Mouse (Mus musculus) T-cell, adult 2 months (primary cell): ENCODE results near the gene Agxt2.

Experiments
- DNase-seq: peaks from one replicate; pipeline ENCODE4 v3.0.0; 2022; ENCODE audit warnings: low spot score

The Agxt2 gene

DNA sequence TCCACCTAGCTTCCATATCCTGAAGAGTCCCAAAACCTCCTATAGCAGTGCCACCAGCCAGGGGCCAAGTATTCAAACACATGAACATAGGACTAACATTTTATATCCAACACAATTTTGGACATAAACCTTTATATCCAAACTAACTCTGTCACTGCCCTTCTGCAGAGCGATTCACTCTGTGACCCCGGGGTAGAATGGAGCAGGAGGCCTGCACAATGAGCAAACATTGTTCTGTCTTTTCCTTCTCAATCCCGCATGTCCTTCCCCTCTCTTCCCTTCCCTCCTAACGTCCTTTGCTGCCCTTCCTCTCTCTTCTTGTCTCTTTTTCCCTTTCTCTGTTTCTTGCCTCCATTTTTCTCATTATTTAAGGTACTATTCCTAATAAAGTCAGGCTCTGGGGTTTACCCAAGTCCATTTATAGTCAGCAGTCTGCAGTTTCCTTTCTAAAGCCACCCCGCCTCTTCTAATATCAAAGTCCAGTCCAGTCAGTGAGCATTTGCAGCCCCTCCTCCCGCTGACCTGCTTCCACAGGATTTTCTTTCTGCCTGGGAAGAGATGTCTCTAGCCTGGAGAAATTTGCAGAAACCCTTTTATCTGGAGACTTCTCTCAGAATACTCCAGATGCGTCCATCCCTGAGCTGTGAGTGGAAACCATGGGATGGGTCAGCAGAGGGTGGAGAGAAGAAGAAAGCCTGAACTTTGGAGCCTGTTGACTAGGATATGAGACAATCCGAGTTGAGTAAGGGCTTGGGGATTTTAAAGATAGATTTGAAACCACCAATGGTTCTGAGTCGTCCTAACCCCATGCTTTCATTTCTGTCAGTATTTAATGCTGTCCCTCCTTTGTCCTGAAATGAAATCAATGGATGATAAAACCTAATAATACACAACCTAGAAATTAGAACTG lies at the start of gene Agxt2:
TSS of gene Agxt2 (plus strand) at position 494 of the 910 bp plus-strand sequence.
- DNase-seq: no peak

DNA sequence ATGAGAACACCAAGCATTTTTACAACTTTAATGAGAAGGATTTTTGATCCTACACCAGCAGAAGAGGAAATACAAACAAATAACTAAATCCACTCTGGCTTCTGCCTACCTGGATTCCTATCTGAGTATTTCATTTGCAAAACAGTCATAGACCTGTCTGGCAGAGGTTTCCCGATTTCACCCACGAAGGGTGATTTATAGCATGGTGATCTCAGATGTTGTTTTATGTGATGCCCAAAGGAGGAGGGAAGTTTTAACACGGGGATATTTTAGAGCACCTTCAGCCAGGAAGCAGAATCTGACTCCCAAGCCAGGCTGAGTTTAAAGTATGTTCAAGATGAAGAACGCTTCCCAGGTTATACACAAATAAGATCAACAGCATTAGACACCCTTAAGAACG lies 46.5 kb upstream of the Agxt2 start:
- no peak for DNase-seq

DNA sequence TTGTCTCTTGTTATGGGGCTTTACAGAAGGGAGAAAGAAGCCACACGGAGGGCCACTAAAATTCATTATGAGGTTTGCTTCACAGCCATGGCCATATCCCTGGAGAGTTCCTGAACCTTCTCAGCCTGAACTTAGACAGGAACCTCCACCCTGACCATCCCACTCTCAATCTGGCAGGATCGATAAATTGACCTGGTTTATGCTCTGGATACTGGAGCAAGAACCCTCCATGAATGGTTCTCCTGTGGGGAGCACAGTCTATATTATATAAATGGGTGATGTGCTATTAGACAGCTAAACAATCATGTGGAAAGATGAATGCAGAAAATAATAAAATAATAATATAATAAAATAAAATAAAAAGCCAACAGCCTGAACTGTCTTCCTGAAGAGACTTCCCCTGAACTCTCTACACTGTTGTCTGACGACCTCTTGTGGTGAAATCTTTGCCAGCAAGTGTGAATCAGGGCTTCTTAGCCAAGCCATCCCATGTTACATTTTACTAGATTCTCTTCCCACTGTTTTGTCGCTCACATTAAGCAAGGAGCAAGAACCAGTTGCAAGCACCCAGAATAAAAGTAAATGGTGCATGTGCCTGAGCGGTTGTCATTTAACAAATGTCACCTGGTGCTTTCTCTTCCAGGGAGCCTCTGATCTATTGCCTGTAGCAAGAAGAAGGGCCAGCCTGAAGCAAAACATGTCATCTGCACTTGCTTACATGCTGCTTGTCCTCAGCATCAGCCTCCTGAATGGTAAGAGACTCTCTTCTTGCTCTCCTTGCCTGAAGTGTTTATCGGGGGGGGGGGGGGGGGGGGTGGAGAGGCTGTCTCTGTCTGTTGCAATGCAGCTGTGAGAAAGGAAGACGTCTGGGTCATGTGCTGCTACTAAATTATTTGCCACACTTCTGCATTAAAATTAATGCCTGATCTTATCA lies 44.5 kb upstream of the Agxt2 start:
- peak; percentile 9 for DNase-seq

DNA sequence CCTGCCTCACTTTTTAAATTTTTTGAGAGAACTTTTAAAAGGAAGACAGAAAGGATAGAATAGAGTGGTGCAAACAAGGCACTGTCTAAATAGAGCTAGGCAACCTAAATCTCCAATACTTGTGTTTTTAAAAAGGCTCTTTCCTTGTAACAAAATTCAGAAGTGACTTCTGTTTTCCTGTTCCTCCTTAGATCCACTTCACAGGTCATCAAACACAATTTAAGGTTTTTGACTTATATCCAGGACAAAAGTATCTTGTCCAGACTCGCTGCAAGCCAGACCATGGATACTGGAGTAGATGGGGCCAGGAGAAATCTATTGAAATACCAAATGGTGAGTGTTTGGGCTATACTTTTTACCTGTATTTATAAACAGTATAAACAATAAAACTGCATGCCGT lies 33.3 kb upstream of the Agxt2 start, which contains the start of gene Gm21973:
TSS of gene Gm21973 (plus strand) at position 301 of the 400 bp plus-strand sequence.
- DNase-seq: no peak

DNA sequence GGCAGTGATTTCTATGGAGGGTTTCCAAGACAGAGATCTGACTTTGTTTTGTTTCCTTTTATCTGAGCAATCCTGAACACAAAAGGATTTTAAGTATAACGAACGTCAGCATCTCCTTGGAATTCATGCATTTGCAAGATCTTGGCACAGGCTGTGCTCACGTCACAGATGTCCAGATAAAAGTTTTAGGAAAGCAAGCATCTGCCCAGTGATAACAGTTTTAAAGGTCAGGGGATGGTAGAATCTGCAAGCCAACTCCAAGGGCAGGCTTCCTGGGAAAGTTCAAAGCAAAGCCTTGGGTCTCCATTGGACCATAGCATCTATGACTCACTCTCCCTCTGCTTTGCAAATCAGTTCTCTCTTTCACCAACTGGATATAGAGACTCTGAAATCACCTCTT lies 27.7 kb upstream of the Agxt2 start:
- no peak for DNase-seq

DNA sequence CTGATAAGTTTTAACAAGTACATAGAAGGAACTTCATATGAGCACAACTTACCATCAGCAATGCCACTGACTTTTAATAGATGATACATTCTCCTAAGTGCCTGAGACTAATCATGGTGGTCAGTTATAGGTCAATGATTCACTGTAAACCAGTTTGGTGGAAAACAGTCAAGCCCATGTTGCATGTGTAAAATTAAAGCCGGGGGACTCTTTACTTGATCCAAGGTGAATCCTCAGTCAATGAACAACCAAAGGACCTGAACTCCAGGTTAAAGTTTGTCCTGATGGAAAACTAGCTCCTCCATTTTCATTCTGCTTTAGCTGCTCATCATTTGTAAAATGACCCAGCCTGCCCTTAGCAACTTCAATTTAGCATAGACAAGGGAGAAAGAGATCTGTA lies 25.8 kb upstream of the Agxt2 start:
- no peak for DNase-seq

DNA sequence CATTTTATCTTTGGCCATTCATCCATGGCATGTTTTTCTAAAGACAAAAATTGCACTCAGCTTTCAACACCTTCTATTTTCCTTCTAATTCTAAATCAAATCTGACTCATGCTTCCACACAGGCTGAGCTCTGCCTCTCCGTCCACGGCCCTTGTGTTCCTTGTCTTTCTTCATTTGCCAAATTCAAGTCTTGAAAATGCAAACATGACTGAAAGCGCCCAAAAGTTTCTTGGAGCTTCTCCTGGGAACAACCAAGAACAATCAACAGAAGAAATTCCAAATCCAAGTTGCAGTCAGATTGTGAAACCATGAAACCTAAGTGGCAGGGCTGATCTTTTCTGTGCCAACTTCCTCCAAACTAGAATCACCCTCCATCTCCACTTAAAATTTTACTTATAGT lies 19.7 kb upstream of the Agxt2 start:
- DNase-seq: no peak

DNA sequence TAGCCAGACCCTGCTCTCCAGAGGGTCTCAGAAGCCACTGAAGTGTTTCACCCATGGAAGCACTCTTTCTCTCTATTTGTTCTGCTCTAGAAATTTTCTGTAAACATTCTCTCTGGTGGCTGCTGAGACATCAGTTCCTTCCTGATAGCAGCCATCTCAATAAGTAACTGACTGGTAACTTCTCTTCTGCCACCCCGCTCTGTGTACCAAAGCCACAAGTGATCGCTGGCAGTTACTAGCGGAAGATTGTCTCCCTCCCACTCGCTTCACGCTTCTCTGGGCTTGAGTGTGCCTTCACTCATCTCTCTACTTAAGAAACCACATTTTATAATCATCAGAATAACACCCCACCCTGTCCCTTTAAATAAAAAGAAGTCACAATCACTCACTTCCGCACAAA lies 11.3 kb upstream of the Agxt2 start:
- no peak for DNase-seq

DNA sequence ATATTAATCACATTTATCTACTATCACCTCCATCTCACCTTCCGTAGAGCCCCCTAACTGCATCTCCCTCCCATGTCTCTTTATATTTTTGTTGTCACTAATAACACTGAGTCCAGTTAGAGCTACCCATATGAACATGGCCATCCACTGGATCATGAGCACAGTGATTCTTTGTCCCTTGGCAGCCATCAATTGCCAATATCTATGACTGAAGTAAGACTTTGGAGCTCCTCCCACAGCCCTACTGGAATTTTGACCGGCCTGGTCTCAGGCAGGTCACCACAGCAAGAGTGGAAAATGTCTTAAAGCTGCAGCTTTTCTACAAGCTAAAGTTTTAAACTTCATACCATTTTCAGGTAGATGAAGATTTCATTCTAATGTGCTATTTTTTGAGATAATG lies 8.0 kb downstream of the Agxt2 start:
- DNase-seq: no peak

DNA sequence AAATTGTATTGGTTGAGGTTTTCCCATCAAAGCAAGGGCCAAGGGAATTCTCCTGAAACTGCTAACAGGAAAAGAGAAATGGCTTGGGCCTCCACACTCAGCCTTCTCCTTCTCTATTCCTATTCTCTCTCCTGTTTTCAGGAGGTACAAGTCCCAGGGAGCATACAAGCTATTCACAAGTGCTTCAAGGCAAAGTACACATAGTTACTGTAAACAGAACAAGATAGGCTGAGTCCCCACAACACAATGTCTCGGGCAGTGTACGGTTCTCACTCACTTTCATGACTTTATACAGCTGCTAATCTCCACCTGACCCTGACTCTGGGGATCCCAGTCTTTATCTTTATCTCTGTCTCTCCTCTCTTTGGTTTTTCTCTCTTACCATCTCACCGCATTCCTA lies 17.1 kb downstream of the Agxt2 start:
- no peak for DNase-seq

DNA sequence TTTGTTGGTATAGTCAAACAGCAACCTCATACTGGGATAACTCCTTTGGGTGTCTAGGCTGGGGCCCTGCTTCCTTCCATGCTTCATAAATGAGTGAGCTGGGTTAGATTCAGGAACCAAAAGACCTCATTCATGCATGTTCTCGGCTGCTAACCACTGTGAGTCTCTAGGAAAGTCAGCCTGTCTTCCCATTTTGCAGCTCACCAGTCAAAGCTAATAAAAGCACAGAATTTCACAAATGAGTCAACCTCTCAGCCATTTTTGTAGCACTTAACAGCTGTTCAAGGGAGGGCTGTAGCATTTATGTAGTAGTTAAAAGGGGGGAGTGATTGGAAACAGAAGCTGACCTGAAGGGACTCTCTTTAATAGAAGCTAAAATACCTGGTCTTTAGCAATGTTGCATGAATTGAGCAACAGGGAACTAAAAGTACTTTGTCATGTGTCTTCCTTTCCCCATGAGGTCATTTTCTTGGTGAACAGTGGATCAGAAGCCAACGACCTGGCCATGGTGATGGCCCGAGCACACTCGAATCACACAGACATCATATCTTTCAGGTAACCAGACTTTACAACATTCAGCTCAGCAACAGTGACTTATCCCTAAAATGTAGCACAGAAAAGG lies 20.1 kb downstream of the Agxt2 start:
- DNase-seq: no peak

DNA sequence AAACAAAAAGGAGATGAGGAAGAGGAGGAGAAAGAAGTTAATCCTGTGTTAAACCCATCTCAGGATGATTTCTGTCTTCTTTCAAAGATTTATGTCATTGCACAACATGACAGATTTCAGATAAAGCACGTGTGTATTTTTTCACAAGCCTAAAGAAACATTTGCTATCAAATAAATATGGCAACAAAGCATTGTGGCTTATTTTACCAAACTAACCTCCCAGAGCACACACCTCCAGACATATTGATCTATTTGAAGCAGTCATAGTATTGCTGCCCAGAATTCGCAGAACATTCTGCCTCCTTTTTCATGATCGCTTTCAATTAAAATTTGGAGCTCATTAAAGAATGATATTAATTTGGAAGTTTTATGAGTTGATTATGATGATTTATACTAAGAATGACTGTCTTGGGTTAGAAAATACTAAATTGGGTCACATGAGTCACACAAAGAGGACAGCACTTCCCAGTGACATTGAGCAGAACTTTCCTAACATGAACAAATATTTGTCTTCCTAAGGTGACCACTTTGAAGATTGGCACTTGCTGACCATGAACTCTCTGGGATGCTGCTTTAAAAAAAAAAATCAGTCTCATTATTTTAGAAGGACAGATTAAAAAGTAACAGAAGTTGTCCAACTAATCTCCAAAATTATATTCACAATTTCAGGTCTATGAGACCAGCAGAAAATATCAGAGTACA lies 21.6 kb downstream of the Agxt2 start:
- no peak for DNase-seq

DNA sequence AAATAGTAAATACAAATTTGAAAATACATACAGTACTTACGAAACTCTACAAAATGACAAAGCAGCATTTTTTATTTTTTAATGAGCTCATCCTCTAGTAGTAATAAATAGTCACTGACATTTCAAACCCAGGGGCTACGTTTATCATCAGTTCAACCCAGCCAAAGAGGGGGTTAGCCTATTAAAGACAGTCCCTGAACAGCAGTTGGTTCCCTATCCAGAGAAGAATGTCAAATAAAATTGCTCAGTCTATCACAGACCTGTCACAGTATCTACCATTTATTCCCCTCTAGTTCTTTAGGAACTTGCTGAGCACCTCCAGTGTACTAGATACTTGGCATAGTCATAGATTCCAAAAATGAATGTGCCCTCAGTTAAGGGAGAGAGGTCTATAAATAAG lies 28.9 kb downstream of the Agxt2 start:
- DNase-seq: no peak

DNA sequence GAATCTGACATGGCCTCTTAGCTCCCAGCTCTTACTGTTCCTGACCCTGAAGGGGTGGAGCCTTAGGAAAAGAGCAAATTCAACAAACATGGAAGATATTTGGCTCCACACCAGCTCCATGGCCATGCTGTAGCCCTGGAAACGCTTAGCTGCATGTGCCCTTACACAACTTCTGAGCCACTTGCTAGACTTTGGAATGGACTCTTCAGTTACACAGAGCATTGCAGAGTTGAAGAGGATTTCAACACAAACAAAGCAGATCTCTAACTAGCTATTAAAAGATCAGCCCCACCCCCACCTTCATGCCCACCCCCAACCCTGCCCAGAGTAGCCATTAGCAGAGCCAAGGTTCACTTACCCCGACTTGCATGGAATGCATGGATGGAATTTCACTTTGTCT lies 41.5 kb downstream of the Agxt2 start:
- DNase-seq: no peak

DNA sequence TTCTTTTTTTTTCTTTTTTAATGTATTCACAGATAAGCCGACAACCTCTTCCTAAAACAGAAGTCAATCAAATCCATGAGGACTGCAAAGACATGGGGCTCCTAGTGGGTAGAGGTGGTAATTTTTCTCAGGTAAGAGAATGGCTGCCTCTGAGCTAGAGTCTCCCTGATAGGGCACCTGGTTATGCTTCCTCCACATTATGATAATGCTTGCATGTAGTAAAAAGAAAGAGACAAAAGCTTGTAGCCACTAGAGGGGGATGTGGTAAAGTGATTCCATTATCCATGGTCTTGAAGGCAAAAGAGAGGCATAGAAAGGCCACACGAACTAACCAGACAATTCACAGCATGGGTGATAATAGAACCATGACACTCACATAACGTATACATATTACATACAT lies 42.1 kb downstream of the Agxt2 start:
- DNase-seq: no peak

DNA sequence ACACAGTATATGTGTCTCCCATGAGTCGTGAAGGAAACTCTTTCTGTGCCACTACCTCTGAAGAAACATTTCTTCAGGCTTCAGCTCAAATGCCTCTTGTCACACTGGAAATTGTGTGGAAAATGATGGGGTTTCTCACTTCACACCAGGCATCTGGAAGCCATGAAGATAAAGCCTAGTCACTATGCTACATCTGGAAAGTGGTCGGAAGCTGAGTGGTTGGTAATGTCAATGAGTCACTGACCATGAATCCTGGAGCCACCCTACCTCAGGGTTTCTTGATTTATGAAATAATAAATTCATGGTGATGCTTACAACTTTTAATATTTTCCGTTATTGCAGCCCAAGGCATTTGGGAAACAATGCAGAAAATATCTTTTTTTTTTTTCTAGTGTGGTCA lies 51.5 kb downstream of the Agxt2 start:
- no peak for DNase-seq

DNA sequence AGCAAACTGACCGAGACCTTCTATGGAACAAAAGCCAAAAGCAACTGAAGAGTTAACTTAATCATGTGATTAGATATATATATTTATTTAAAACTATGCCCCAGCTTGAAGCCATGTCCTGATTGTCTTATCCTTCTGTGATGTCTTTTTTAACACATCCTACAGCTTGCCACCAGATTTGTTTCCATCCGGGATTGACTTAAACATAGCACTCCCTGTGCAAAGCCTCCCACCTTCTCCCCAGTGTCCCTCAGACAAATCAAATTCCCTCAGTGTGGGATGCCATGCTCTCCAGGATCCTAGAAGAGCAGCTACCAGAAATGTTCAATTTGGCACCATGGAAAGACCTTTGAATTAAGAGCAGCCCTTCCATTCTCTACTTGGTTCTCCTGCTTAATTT lies 52.5 kb downstream of the Agxt2 start:
- no peak for DNase-seq

DNA sequence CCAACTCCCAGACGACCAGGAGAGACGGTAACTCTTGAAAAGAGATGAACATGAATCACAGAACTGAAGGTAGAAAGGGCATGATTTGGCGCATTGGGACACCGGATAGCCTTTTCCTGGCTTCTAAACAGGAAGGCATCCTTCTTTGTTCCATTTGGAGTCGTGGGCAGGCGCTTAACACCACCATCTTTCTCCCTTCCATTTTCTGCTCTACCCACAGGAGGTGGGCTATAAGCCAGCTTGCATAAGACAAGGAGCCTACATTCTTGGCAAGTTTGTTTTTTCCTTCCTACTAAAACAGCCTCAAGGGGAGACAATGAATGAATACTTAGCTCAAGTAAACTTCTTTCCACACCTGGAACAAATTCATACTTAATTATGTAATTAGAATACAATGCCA lies 55.3 kb downstream of the Agxt2 start:
- DNase-seq: no peak

DNA sequence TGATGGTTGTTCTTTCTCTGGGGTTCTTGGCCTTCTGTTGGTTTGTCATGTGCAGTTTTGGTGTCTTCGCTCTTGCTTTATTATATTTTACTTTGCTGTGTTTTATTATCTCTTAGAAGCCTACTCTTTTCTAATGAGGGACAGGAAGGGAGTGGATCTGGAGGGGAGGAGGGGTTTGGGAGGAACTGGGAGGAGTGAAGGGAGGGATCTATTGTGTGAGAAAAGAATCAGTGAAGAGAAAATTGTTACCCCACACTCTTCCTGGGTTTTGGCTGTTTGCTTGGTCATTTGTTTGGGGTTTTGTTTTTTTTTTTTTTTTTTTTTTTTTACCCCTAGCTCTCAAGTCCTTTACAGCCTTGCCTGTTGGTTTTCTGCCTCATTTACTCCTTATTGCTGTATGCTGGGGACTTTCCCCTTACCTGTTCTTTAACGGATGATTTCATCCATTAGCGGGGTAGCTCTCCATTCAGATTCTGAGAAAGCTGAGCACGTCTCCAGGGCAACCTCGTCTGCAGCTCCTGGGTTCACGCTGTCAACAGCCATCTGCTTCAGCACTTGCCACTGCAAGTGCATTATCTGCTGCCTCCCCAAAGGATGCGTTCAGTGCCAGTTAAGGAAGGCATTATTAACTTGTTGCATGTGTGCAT lies 62.9 kb downstream of the Agxt2 start:
- no peak for DNase-seq

DNA sequence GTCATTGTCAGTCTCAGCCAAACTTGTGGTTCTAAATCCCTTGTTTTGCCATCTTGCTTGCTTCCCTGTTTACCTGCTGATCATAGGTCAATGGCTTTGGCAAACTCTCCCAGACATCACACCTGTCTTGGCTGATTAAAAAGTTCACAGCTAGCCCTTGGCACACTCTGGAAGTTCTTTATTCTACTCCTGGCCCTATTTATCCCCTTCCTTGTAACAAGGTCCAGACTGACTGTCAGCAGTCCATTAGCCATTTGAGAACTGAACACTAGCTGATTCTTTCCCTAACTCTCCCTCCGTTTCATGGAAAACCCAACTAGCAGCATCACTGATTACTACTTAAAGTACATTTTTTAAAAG lies 63.4 kb downstream of the Agxt2 start:
- DNase-seq: no peak

DNA sequence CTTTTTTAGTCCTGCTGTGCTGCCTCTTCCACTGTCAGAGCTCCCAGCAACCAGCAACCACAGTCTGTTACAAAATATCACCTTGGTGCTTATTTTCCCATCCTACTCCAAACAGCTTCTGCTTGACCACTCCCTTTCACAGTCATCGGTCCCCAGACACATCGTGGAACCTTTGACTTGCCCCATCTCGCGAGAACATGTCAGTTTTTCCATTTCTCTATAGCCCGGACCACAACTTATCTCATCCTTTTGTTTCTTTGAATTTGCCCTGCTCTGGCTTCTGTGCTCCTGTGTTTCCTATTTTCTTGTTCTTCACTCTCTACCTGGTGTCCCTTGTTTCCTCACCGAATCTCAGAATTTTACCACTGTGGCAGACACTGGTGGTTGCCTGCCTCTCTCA lies 67.8 kb downstream of the Agxt2 start:
- DNase-seq: no peak
